Mouse (Mus musculus): ENCODE data around the gene Eif2a.
"Not testable (repeated sequence)": the region's sequence is repeated elsewhere in the genome, so short reads cannot be mapped to it uniquely, and the experiment has no call there.

The Eif2a gene

GRCm38 (mm10) chr3:58523386-58523785 is 2.2 kb upstream of the Eif2a start:
- DNase-seq, result no peak

DNA sequence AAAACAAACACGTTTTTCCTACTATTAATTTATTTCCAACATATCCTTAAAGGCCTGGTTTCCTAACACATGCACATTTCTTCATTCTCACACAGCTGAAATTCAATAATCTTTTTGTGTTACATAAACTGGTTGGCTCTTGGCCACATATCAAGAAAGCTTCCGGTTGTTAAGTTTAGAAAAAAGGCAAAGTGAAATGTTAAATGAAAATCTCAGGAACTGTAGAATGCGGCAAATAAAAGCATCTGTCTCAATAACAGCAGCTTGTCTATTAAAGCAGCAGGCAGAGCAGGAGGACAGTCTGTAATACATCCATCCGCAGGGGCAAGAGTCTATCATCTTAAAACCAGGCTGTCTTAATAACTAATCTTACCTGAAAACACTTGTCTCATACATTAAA is 1.4 kb upstream of the Eif2a start:
- peak; percentile 26 for DNase-seq

DNA sequence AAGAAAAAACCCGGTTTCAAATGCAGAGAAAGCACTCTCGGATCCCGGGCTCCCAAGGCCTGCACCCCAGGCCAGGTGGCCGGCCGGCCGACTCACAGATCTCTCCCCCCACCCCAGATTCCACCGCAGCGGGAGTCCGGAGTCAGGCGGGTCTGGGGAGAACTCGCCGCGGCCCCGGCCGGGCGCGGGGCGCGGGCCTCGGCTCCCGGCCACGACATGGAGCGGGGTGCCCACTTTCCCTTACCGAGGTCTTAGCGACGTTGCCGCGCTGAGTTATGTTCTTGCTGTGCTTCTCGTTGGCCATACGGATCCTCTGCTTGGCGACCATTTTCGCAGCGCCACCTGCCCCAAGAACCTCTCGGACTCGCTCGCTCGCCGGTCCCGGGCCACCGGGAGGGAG is 455 bp upstream of the Eif2a start:
- no peak for DNase-seq

DNA sequence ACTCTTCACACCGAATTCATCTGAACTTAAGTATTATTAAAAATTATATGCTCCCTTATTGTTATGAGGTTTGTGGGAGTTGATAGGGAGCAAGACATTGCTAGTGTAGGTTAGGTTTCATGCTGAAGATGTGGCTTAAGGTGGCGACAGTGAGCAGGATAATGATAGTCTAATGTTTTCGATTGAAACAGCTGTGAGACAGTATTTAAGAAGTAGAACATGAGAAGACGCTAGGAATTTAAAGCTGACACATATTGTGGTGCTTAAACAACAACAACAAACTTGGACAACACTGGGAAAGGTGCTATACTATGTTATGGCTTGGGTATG is 752 bp downstream of the Eif2a start:
- no peak for DNase-seq

GRCm38 (mm10) chr3:58536573-58536972 is 11.0 kb downstream of the Eif2a start:
- no peak for DNase-seq

GRCm38 (mm10) chr3:58552001-58552811 is 26.6 kb downstream of the Eif2a start:
- no peak for DNase-seq

DNA sequence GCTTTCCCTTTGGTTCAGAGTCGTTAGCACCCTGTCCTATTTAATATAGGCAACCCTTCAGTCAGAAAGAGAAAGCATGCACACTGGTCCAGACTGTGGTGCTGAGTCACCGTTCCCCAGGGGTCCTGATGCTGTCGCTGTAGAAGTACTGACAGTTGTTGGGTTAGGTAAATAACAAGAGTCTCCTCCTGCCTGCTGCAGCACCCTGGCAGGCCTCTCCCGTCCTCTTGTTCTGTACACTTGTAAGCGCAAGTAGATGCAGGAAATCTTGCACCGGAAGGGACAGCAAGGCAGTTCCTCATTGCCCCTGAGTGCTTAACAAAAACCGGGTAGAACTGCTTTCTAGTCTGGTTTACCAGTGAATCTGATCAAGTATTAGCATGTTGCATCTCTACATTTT is 31.0 kb downstream of the Eif2a start:
- no peak for DNase-seq

GRCm38 (mm10) chr3:58559887-58560286 is 34.3 kb downstream of the Eif2a start:
- DNase-seq, result no peak

DNA sequence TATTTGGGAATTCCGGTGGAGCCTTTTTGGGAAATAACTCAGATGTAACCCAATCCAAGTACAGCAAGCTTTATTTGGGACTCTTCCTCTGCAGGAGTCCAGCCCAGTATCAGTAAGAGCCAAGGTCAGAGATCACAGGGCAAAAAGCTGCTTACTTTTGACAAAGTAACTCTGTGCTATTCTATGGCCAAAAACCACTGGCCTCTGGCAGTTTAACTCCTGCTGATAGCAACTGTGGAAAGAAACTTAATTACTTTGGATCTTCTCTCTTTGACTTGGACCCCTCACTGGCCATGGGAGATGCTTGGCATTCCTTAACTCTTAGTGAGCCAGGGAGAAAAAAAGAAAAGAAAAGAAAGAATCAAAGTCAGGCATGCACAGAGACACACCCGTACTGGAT is 35.8 kb downstream of the Eif2a start:
- DNase-seq, result no peak

DNA sequence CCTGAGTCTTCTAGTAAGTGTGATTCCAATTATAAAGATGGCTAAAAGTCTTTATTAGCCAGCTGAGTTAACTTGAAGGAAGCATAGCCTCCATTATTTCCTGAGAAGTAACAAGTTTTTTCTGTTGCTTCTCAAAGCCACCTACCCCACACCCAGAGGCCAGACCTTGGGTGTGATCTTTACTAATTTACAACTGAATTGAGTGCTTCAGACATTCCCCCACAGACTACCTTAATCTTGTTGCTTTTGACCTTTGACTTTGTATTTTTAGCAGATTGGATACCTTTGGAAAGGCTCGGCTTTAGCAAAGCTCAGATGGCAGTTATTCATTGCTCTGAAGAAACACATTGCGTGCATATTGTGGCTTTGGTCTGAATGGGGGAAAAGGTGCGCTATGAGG is 45.2 kb downstream of the Eif2a start:
- DNase-seq, result no peak

DNA sequence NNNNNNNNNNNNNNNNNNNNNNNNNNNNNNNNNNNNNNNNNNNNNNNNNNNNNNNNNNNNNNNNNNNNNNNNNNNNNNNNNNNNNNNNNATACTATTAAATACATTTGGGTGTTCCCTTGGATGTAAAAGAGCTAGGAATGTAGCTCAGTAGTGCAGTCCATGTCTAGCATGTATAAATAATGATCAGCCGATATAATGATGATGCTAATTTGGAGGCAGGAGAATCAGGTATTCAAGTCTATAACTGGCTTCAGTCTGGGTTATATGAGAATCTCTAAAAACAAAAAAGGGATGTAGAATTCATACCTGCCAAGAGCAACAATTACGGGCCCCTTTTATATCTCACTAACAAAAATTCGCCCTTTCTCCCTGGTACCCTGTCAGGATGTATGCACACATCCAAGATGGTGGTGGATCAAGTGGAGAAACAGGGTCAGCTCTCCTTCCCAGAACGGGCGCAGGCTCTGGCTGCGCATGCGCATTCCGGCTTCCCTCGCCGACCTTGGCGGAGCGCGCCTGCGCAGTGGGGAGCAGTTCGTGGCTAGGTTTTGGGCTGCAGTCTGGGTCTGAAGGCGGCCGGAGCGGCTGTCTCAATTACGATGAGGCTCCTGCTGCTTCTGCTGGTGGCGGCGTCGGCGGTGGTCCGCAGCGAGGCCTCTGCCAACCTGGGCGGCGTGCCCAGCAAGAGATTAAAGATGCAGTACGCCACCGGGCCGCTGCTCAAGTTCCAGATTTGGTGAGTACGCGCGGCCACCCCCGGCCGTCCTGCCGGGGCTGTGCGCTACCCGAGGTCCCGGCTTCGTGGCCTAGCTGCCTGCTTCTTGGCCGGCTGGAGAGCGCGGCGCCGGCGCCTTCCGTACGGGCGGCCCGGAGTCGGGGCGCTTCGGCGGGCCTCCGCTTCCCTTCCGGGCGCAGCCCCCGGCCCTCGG is 50.8 kb downstream of the Eif2a start, which contains the start of gene Selenot:
Gene Selenot, plus strand, starts transcription at position 500 of the 930 bp plus-strand sequence.
- peak; percentile 98 for DNase-seq

- DNase-seq, result no peak
These were observed 51.5 kb downstream of the Eif2a start for GRCm38 (mm10) chr3:58577067-58577503.

DNA sequence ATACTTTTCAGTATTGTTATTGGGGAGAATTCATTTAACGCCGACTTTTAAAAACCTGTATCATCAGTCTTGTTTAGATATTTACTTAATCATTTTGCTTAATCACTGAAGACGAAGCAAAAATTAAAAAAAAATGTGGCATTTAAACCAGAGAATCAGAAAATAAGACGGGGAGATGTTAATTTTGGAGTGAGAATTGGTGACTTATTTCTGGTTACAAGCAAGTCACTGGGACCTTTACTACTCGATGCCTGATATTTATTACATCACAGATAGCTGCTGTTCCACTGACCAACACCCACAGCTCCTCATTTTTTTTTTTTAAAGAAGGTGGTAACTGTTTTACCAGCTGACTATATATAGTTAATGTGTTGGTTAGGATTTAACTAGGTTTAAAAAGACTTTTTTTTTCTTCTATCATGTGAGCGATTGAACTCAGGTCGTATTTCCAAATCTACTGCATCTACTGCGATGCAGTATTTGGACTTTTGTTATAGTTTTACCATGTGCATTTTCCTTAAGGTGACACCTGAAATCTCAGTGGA is 52.0 kb downstream of the Eif2a start:
- peak; percentile 24 for DNase-seq

GRCm38 (mm10) chr3:58581530-58581929 is 55.9 kb downstream of the Eif2a start:
- DNase-seq, result no peak

GRCm38 (mm10) chr3:58582297-58582696 is 56.7 kb downstream of the Eif2a start:
- DNase-seq, result no peak

DNA sequence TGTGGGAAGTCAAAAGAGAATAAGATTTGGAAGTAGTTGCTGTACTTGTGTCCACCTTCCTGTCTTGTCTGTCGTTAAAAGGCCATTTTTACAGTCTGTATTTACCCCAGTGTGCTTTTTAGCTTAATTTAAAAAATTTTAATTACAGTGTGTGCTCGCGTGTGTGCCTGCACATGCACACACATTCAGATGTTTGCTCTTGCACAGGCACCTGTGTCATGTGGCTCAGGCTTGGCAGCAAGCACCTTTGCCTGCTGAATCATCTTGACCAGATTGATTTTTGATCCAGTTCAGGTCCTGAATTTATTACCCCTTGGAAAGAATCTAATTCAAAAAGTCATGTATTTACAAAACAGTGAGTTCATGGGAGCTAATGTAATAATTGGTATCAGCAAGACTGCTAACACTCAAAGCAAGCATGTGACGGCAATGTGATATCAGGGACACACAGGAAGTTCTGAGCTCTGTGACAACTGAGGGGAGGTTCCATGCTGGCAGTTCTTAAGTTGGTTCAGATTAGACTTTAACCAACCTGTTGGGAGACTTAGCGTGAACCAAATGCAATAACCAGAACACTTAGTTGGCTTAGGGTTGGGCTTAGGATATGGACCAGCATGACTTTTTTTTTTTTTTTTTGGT is 57.3 kb downstream of the Eif2a start:
- no peak for DNase-seq

DNA sequence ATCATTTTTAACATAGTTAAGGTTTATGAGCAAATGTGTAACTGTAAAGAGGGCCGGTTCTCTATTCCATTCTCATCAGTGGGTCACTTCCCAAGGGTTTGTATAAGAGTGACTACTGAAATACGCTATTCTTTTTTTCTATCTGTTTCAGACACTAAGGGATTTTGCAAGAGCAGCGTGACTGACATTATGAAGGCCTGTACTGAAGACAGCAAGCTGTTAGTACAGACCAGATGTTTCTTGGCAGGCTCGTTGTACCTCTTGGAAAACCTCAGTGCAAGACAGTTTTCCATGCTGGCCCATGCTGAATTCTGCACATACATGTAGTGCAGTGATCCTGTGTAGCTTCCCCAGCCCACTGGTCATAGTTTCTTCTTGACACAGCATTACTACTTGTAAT is 64.9 kb downstream of the Eif2a start:
- not testable (repeated sequence) for DNase-seq

- DNase-seq, result not testable (repeated sequence)
These were observed 67.0 kb downstream of the Eif2a start for GRCm38 (mm10) chr3:58592666-58593065.

DNA sequence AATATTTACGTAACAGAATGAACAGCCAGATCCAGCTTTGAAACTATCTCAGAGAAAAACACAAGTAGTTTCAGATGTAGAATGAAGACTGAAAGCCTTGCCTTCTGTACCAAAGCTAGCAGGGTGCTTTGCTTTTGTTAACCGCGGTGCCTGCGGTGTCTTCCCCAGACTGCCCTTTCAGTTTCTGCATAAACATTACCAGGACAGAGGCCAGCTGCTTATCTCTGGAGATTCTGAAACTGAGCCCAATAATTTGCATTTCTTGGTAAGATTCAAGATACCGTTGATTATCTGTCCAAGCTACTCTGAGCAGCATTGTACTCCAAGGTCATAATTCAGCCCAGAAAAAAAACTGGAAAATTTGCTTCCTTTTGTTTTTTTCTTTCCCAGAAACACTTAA is 68.0 kb downstream of the Eif2a start:
- no peak for DNase-seq
